Mouse (Mus musculus): ENCODE measurements at regions not wholly inside any gene's neighbourhood (a gene's known extent, or its start where the extent isn't known, plus 50 kb on each side); places are given as distances from the start of the nearest gene placed in this dataset.

- TF ChIP-seq CTCF (IDR thresholded peaks at IDR 0.05; ENCODE audit: low read depth, low read length): no peak
- no peak for TF ChIP-seq EP300 (IDR thresholded peaks at IDR 0.05; ENCODE audit: insufficient read depth, low read depth, low read length)
These were observed 196.9 kb upstream of the Mocs1 start for GRCm38 (mm10) chr17:49231287-49231686.
